Mouse (Mus musculus) liver, embryonic 11.5 days (tissue): ENCODE data around the gene Pip5kl1. TPM values are rescaled to one million over a fixed set of nuclear protein-coding genes. Genes with fewer than 3 reads are reported as not detected.

Experiments used
- ATAC-seq: fragments of 200-750 bp; cut with Nextera tagmentation; replicated peaks from 2 replicates; pipeline ENCODE4 v1.8.0; 2017; ENCODE audit warnings: moderate number of reproducible peaks, mild to moderate bottlenecking, moderate TSS enrichment, moderate library complexity; ENCODE audit not compliant: low FRiP score
- DNase-seq: peaks from one replicate; pipeline ENCODE4 v3.0.0-alpha.2; 2017; ENCODE audit warnings: low spot score
- H3K27ac ChIP-seq: fragments of 300-500 bp; sonication (generic); 2 replicates; pipeline ENCODE4 v1.5.1; 2014; ENCODE audit warnings: mild to moderate bottlenecking, low read depth, low read length, control low read depth
- H3K27me3 ChIP-seq: fragments of 300-500 bp; sonication (generic); replicated peaks from 2 replicates; pipeline ENCODE4 v1.6.1; 2014; ENCODE audit warnings: low read length, mixed read lengths; ENCODE audit not compliant: control insufficient read depth, insufficient read depth
- H3K36me3 ChIP-seq: fragments of 300-500 bp; sonication (generic); 2 replicates; pipeline ENCODE4 v1.6.1; 2014; ENCODE audit warnings: mild to moderate bottlenecking, low read length, moderate library complexity, mixed read lengths; ENCODE audit not compliant: control insufficient read depth, insufficient read depth
- H3K4me1 ChIP-seq: fragments of 300-500 bp; sonication (generic); replicated peaks from 2 replicates; pipeline ENCODE4 v1.6.1; 2014; ENCODE audit warnings: low read length, mixed read lengths; ENCODE audit not compliant: control insufficient read depth, insufficient read depth
- H3K4me2 ChIP-seq: fragments of 300-500 bp; sonication (generic); 2 replicates; pipeline ENCODE4 v1.6.1; 2014; ENCODE audit warnings: mild to moderate bottlenecking, control low read depth, moderate library complexity
- H3K4me3 ChIP-seq: fragments of 300-500 bp; sonication (generic); 2 replicates; pipeline ENCODE4 v1.5.1; 2014; ENCODE audit warnings: low read depth, low read length, control low read depth
- H3K9ac ChIP-seq: fragments of 300-500 bp; sonication (generic); 2 replicates; pipeline ENCODE4 v1.6.1; 2014; ENCODE audit warnings: low read depth, low read length, control low read depth
- H3K9me3 ChIP-seq: fragments of 300-500 bp; sonication (generic); 2 replicates; pipeline ENCODE4 v1.6.1; 2016; ENCODE audit warnings: low read length, inconsistent platforms, mixed read lengths; ENCODE audit not compliant: control insufficient read depth
- WGBS: fragments of 180-500 bp; shearing (Covaris S2); extraction: QIAGEN DNeasy Blood & Tissue Kit; methylation state at CpG from one replicate; pipeline ENCODE4 v1.1.7; 2014; 5-methylcytosine and 5-hydroxymethylcytosine counted together
- polyA plus RNA-seq: library from polyadenylated mRNA; unstranded; fragments of >200 nt; fragmentation: Nextera tagmentation; extraction: Ambion mirVana; gene quantifications from 2 replicates; pipeline ENCODE4 v1.2.1, GENCODE M21; 2014

Pip5kl1 gene
- polyA plus RNA-seq, 1 experiment from 2014 or later, result 0.48 TPM

GRCm38 (mm10) chr2:32541986-32542573, 32.5 kb upstream of the Pip5kl1 start:
- H3K4me1 ChIP-seq, result peaks cover 6% of the 10 kb centered on the region; the same call in 1 of the 2 replicates
- WGBS, result 60% methylated on average over 4 of the region's 4 CpGs

DNA sequence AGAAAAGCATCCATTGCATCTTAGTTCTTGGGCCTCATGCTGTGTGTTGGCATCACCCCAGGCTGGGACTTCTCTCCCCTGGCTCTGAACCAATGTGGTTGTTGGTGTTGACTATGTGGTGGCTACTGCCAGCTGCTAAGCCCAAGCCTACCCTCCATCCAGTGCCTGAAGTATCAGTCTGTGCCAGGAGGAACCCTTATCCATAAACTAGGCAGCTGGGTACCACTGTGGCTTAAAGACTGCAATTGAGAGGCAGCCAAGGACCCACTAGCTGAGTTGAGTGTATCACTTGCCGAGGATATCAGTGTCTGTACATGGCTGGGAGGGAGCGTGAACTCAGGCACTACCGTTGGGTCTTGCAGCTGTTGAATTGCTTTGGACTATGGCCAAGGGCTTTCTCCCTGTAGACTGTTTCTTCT, 31.6 kb upstream of the Pip5kl1 start:
- H3K4me2 ChIP-seq, result no peak overlapping the region
- 92% methylated on average over 3 of the region's 3 CpGs for WGBS
- no peak overlapping the region for H3K4me3 ChIP-seq
- H3K36me3 ChIP-seq, result no peaks in the 10 kb centered on the region
- H3K9me3 ChIP-seq, result no peaks in the 10 kb centered on the region
- DNase-seq, result no peak
- no peaks in the 10 kb centered on the region for H3K4me1 ChIP-seq
- H3K27ac ChIP-seq, result no peak overlapping the region
- H3K9ac ChIP-seq, result no peak overlapping the region
- H3K27me3 ChIP-seq, result peaks cover 3% of the 10 kb centered on the region; the same call in 1 of the 2 replicates
- ATAC-seq, result no peak

More at GRCm38 (mm10) chr2:32541986-32542573, 32.5 kb upstream of the Pip5kl1 start:
- Histone ChIP-seq H3K36me3 (no peaks in the 10 kb centered on the region), H3K27me3 (peaks cover 3% of the 10 kb centered on the region; the same call in 1 of the 2 replicates), H3K4me3 (no peak overlapping the region), H3K27ac (no peak overlapping the region), H3K4me2 (no peak overlapping the region), H3K9me3 (no peaks in the 10 kb centered on the region), H3K9ac (no peak overlapping the region)
- DNase-seq, result no peak
- ATAC-seq, result no peak

- ATAC-seq (no peak), DNase-seq (no peak)
- no peak overlapping the region for H3K4me3 ChIP-seq
- no peaks in the 10 kb centered on the region for H3K9me3 ChIP-seq
- WGBS, result 88% methylated on average over 1 of the region's 1 CpGs
- no peaks in the 10 kb centered on the region for H3K27me3 ChIP-seq
- H3K4me2 ChIP-seq, result no peak overlapping the region
- no peaks in the 10 kb centered on the region for H3K36me3 ChIP-seq
- no peak overlapping the region for H3K27ac ChIP-seq
- H3K4me1 ChIP-seq, result no peaks in the 10 kb centered on the region
- no peak overlapping the region for H3K9ac ChIP-seq
Observed at GRCm38 (mm10) chr2:32546951-32547350, 27.6 kb upstream of the Pip5kl1 start.

GRCm38 (mm10) chr2:32547380-32547779, 27.2 kb upstream of the Pip5kl1 start:
- no peak for ATAC-seq
- no peak for DNase-seq
- 80% methylated on average over 5 of the region's 5 CpGs for WGBS

GRCm38 (mm10) chr2:32547964-32548739, 26.4 kb upstream of the Pip5kl1 start:
- WGBS, result 73% methylated on average over 7 of the region's 7 CpGs
- Histone ChIP-seq H3K9ac (no peak overlapping the region), H3K27me3 (no peaks in the 10 kb centered on the region), H3K4me2 (no peak overlapping the region), H3K9me3 (no peaks in the 10 kb centered on the region), H3K36me3 (no peaks in the 10 kb centered on the region), H3K27ac (no peak overlapping the region), H3K4me3 (no peak overlapping the region), H3K4me1 (no peaks in the 10 kb centered on the region)
- ATAC-seq (no peak), DNase-seq (no peak)

More at GRCm38 (mm10) chr2:32547380-32547779, 27.2 kb upstream of the Pip5kl1 start:
- no peak overlapping the region for H3K4me2 ChIP-seq
- no peak overlapping the region for H3K27ac ChIP-seq
- no peaks in the 10 kb centered on the region for H3K4me1 ChIP-seq
- no peaks in the 10 kb centered on the region for H3K9me3 ChIP-seq
- H3K36me3 ChIP-seq, result no peaks in the 10 kb centered on the region
- H3K4me3 ChIP-seq, result no peak overlapping the region
- H3K27me3 ChIP-seq, result no peaks in the 10 kb centered on the region
- H3K9ac ChIP-seq, result no peak overlapping the region

GRCm38 (mm10) chr2:32549171-32549570, 25.4 kb upstream of the Pip5kl1 start:
- Histone ChIP-seq H3K4me1 (no peaks in the 10 kb centered on the region), H3K27me3 (no peaks in the 10 kb centered on the region), H3K27ac (no peak overlapping the region), H3K9me3 (no peaks in the 10 kb centered on the region), H3K9ac (no peak overlapping the region), H3K4me2 (no peak overlapping the region), H3K4me3 (no peak overlapping the region), H3K36me3 (no peaks in the 10 kb centered on the region)
- no peak for ATAC-seq
- no peak for DNase-seq
- WGBS, result 84% methylated on average over 9 of the region's 9 CpGs

- no peaks in the 10 kb centered on the region for H3K4me1 ChIP-seq
- no peak for ATAC-seq
- no peak overlapping the region for H3K9ac ChIP-seq
- H3K4me3 ChIP-seq, result no peak overlapping the region
- no peak for DNase-seq
- H3K27ac ChIP-seq, result no peak overlapping the region
- 66% methylated on average over 6 of the region's 6 CpGs for WGBS
- H3K27me3 ChIP-seq, result no peaks in the 10 kb centered on the region
- H3K9me3 ChIP-seq, result no peaks in the 10 kb centered on the region
- no peaks in the 10 kb centered on the region for H3K36me3 ChIP-seq
- H3K4me2 ChIP-seq, result no peak overlapping the region
Observed at GRCm38 (mm10) chr2:32549764-32550163, 24.8 kb upstream of the Pip5kl1 start.

GRCm38 (mm10) chr2:32551236-32551635, 23.4 kb upstream of the Pip5kl1 start:
- no peak overlapping the region for H3K9ac ChIP-seq
- no peaks in the 10 kb centered on the region for H3K27me3 ChIP-seq
- WGBS, result 77% methylated on average over 5 of the region's 5 CpGs
- DNase-seq (no peak), ATAC-seq (no peak)
- H3K36me3 ChIP-seq, result no peaks in the 10 kb centered on the region
- no peak overlapping the region for H3K4me2 ChIP-seq
- no peak overlapping the region for H3K4me3 ChIP-seq
- H3K4me1 ChIP-seq, result peaks cover 7% of the 10 kb centered on the region
- no peaks in the 10 kb centered on the region for H3K9me3 ChIP-seq
- H3K27ac ChIP-seq, result no peak overlapping the region
